Mouse (Mus musculus): ENCODE measurements around the gene Nubp2. TPM values are rescaled to one million over a fixed set of nuclear protein-coding genes. Genes with fewer than 3 reads are reported as not detected.

The Nubp2 gene
- total and polyA plus RNA-seq, 2 experiments from 2014 or later, result 52.7 to 65.0 TPM

GRCm38 (mm10) chr17:24894061-24894994, 8.2 kb upstream of the Nubp2 start:
- peak overlapping the region; percentile 95 for H3K9ac ChIP-seq (replicated peaks; ENCODE audit: low read length)
- peak overlapping the region; percentile 99 for H3K4me2 ChIP-seq (ENCODE audit: low read depth, low read length)
- H3K27ac ChIP-seq, result peak overlapping the region; percentile 93
- no peaks in the 10 kb centered on the region for H3K27me3 ChIP-seq (ENCODE audit: insufficient read depth, low read length)
- H3K4me1 ChIP-seq (ENCODE audit: insufficient read depth, low read length), result peaks cover 19% of the 10 kb centered on the region
- ATAC-seq, result peak; percentile 31
- DNase-seq (ENCODE audit: low spot score), result peak; percentile 37
- H3K4me3 ChIP-seq (ENCODE audit: low read length), result peak overlapping the region; percentile 91
- no peaks in the 10 kb centered on the region for H3K9me3 ChIP-seq (ENCODE audit: low read length)
- H3K36me3 ChIP-seq (ENCODE audit: insufficient read depth, low read length), result peaks cover 36% of the 10 kb centered on the region
- 10% methylated on average over 31 of the region's 31 CpGs for WGBS
- TF ChIP-seq CTCF (IDR thresholded peaks at IDR 0.05; ENCODE audit: low read depth), result no peak; the same call in 1 of the 2 replicates

- Histone ChIP-seq H3K4me1 (ENCODE audit: insufficient read depth, low read length) (peaks cover 19% of the 10 kb centered on the region), H3K36me3 (ENCODE audit: insufficient read depth, low read length) (peaks cover 27% of the 10 kb centered on the region), H3K9ac (replicated peaks; ENCODE audit: low read length) (no peak overlapping the region), H3K4me3 (ENCODE audit: low read length) (no peak overlapping the region), H3K4me2 (ENCODE audit: low read depth, low read length) (no peak overlapping the region), H3K27me3 (ENCODE audit: insufficient read depth, low read length) (no peaks in the 10 kb centered on the region), H3K27ac (no peak overlapping the region), H3K9me3 (ENCODE audit: low read length) (no peaks in the 10 kb centered on the region)
- ATAC-seq, result no peak
- 98% methylated on average over 2 of the region's 2 CpGs for WGBS
- DNase-seq (ENCODE audit: low spot score), result no peak
- no peak for TF ChIP-seq CTCF (IDR thresholded peaks at IDR 0.05; ENCODE audit: low read depth)
Observed at GRCm38 (mm10) chr17:24893276-24893675, 7.1 kb upstream of the Nubp2 start.

- H3K27ac ChIP-seq, result no peak overlapping the region
- no peak overlapping the region for H3K4me2 ChIP-seq (ENCODE audit: low read depth, low read length)
- DNase-seq (ENCODE audit: low spot score) (no peak), ATAC-seq (no peak)
- H3K27me3 ChIP-seq (ENCODE audit: insufficient read depth, low read length), result no peaks in the 10 kb centered on the region
- H3K4me1 ChIP-seq (ENCODE audit: insufficient read depth, low read length), result peaks cover 22% of the 10 kb centered on the region
- 73% methylated on average over 12 of the region's 12 CpGs for WGBS
- peaks cover 23% of the 10 kb centered on the region for H3K36me3 ChIP-seq (ENCODE audit: insufficient read depth, low read length)
- H3K9ac ChIP-seq (replicated peaks; ENCODE audit: low read length), result no peak overlapping the region
- H3K9me3 ChIP-seq (ENCODE audit: low read length), result no peaks in the 10 kb centered on the region
- H3K4me3 ChIP-seq (ENCODE audit: low read length), result no peak overlapping the region
- TF ChIP-seq CTCF (IDR thresholded peaks at IDR 0.05; ENCODE audit: low read depth), result no peak
Observed at GRCm38 (mm10) chr17:24892785-24893184, 6.6 kb upstream of the Nubp2 start.

GRCm38 (mm10) chr17:24891321-24891720, 5.2 kb upstream of the Nubp2 start:
- WGBS, result 79% methylated on average over 13 of the region's 13 CpGs
- TF ChIP-seq CTCF (IDR thresholded peaks at IDR 0.05; ENCODE audit: low read depth), result no peak

GRCm38 (mm10) chr17:24890151-24891092, 4.3 kb upstream of the Nubp2 start:
- H3K36me3 ChIP-seq (ENCODE audit: insufficient read depth, low read length), result peaks cover 23% of the 10 kb centered on the region
- no peak for ATAC-seq
- TF ChIP-seq CTCF (IDR thresholded peaks at IDR 0.05; ENCODE audit: low read depth), result no peak

More at GRCm38 (mm10) chr17:24891321-24891720, 5.2 kb upstream of the Nubp2 start:
- peaks cover 23% of the 10 kb centered on the region for H3K36me3 ChIP-seq (ENCODE audit: insufficient read depth, low read length)
- H3K27ac ChIP-seq, result no peak overlapping the region
- DNase-seq (ENCODE audit: low spot score) (no peak), ATAC-seq (no peak)
- H3K4me1 ChIP-seq (ENCODE audit: insufficient read depth, low read length), result peaks cover 20% of the 10 kb centered on the region
- H3K4me2 ChIP-seq (ENCODE audit: low read depth, low read length), result no peak overlapping the region
- H3K9me3 ChIP-seq (ENCODE audit: low read length), result no peaks in the 10 kb centered on the region
- H3K4me3 ChIP-seq (ENCODE audit: low read length), result no peak overlapping the region
- no peaks in the 10 kb centered on the region for H3K27me3 ChIP-seq (ENCODE audit: insufficient read depth, low read length)
- no peak overlapping the region for H3K9ac ChIP-seq (replicated peaks; ENCODE audit: low read length)

GRCm38 (mm10) chr17:24888862-24889261, 2.7 kb upstream of the Nubp2 start:
- no peak overlapping the region for H3K4me2 ChIP-seq (ENCODE audit: low read depth, low read length)
- no peaks in the 10 kb centered on the region for H3K27me3 ChIP-seq (ENCODE audit: insufficient read depth, low read length)
- DNase-seq (ENCODE audit: low spot score) (no peak), ATAC-seq (no peak)
- H3K9me3 ChIP-seq (ENCODE audit: low read length), result no peaks in the 10 kb centered on the region
- peaks cover 23% of the 10 kb centered on the region for H3K36me3 ChIP-seq (ENCODE audit: insufficient read depth, low read length)
- no peak for TF ChIP-seq CTCF (IDR thresholded peaks at IDR 0.05; ENCODE audit: low read depth)
- no peak overlapping the region for H3K4me3 ChIP-seq (ENCODE audit: low read length)
- no peak overlapping the region for H3K27ac ChIP-seq
- no peak overlapping the region for H3K9ac ChIP-seq (replicated peaks; ENCODE audit: low read length)
- H3K4me1 ChIP-seq (ENCODE audit: insufficient read depth, low read length), result peaks cover 19% of the 10 kb centered on the region
- 86% methylated on average over 3 of the region's 3 CpGs for WGBS

More at GRCm38 (mm10) chr17:24890151-24891092, 4.3 kb upstream of the Nubp2 start:
- no peaks in the 10 kb centered on the region for H3K27me3 ChIP-seq (ENCODE audit: insufficient read depth, low read length)
- H3K4me3 ChIP-seq (ENCODE audit: low read length), result no peak overlapping the region
- WGBS, result 85% methylated on average over 19 of the region's 19 CpGs
- H3K4me2 ChIP-seq (ENCODE audit: low read depth, low read length), result no peak overlapping the region
- no peak overlapping the region for H3K9ac ChIP-seq (replicated peaks; ENCODE audit: low read length)
- no peaks in the 10 kb centered on the region for H3K9me3 ChIP-seq (ENCODE audit: low read length)
- peaks cover 23% of the 10 kb centered on the region for H3K4me1 ChIP-seq (ENCODE audit: insufficient read depth, low read length)
- no peak for DNase-seq (ENCODE audit: low spot score)
- H3K27ac ChIP-seq, result no peak overlapping the region
